Comparison of ENCODE assay signal across 11 mouse cellular contexts in genomic region chr16:30034521-30034920, GRCm38 (mm10). TPM values are rescaled to one million over a fixed set of nuclear protein-coding genes. Genes with fewer than 3 reads are reported as not detected.
A peak's percentile ranks its signal among the peaks of the same experiment; 100 is the strongest.
DNase-seq lines count a peak whose midpoint lies in the region; ATAC-seq and TF ChIP-seq lines count a peak whose summit lies in the region.
"Had no signal": no experiment of that assay in that cellular context is flagged by ENCODE, and none has a peak within 500 bp of the region (broad histone marks: within the 10 kb centered on the region; RNA-seq: fewer than 3 reads in every experiment).

No protein-coding gene starts in this region.

- no peak overlapping the region for H3K4me3 ChIP-seq in ES-Bruce4 (ENCODE audit: low read depth, low read length)
- H3K4me3 ChIP-seq in heart, embryonic 14.5 days (ENCODE audit: control insufficient read depth in 1 of 2, insufficient read depth in 1 of 2, low read depth in 1 of 2, low read length in 2 of 2), result no peak overlapping the region
- no peak overlapping the region for H3K4me3 ChIP-seq in hindbrain, embryonic 11.5 days (ENCODE audit: low read depth, low read length)
- H3K4me3 ChIP-seq: layer of hippocampus, adult 2 months; liver, embryonic 15.5 days; neural tube, embryonic 12.5 days had no signal

- no peak for TF ChIP-seq CTCF in ES-Bruce4 (IDR thresholded peaks at IDR 0.05; ENCODE audit: low read depth, low read length)

- ATAC-seq in heart, embryonic 14.5 days (ENCODE audit: insufficient number of reproducible peaks, insufficient read depth, low FRiP score, low read depth), result 0 out of 2 replicates have a peak, but pooled peaks have one; percentile 49
- ATAC-seq in hindbrain, embryonic 11.5 days (ENCODE audit: low FRiP score), result no peak

- no peak overlapping the region for H3K4me2 ChIP-seq in heart, embryonic 14.5 days (ENCODE audit: low read length)
- no peak overlapping the region for H3K4me2 ChIP-seq in hindbrain, embryonic 11.5 days (replicated peaks; ENCODE audit: low read depth, low read length)
- H3K4me2 ChIP-seq: liver, embryonic 15.5 days; neural tube, embryonic 12.5 days had no signal

- H3K36me3 ChIP-seq in ES-Bruce4 (ENCODE audit: control insufficient read depth, insufficient read depth, low read length, poor library complexity, severe bottlenecking), result no peaks in the 10 kb centered on the region
- H3K36me3 ChIP-seq in heart, embryonic 14.5 days (ENCODE audit: control insufficient read depth, insufficient read depth, low read length), result no peaks in the 10 kb centered on the region
- H3K36me3 ChIP-seq in hindbrain, embryonic 11.5 days (ENCODE audit: control insufficient read depth, insufficient read depth, low read length), result no peaks in the 10 kb centered on the region
- H3K36me3 ChIP-seq: liver, embryonic 15.5 days; neural tube, embryonic 12.5 days had no signal

- peak; percentile 64 for DNase-seq in adrenal gland, postnatal 10 days
- no peak for DNase-seq in adrenal gland, adult 8-10 months
- peak; percentile 62 to 84 for DNase-seq in kidney, postnatal 25 days
- DNase-seq in thymus, adult 18-20 months, result no peak
- no peak for DNase-seq in ovary, adult 18-20 months (ENCODE audit: low spot score)
- no peak for DNase-seq in hindbrain, embryonic 11.5 days (ENCODE audit: low spot score)

- WGBS in heart, embryonic 14.5 days, result 50% methylated on average over 6 of the region's 6 CpGs
- WGBS in hindbrain, embryonic 11.5 days, result 57% methylated on average over 6 of the region's 6 CpGs

- no peak overlapping the region for H3K27ac ChIP-seq in ES-Bruce4 (ENCODE audit: insufficient read depth, low read length)
- H3K27ac ChIP-seq in heart, embryonic 14.5 days (replicated peaks in 1 of 2; ENCODE audit: control insufficient read depth in 1 of 2, insufficient read depth in 1 of 2, low read depth in 2 of 2, low read length in 2 of 2), result no peak overlapping the region
- H3K27ac ChIP-seq in hindbrain, embryonic 11.5 days (ENCODE audit: low read depth, low read length), result no peak overlapping the region
- H3K27ac ChIP-seq: layer of hippocampus, adult 2 months; liver, embryonic 15.5 days; neural tube, embryonic 12.5 days had no signal

- no peak for TF ChIP-seq POLR2A in ES-Bruce4 (IDR thresholded peaks at IDR 0.05; ENCODE audit: insufficient read depth, low read length)

- H3K27me3 ChIP-seq in ES-Bruce4 (ENCODE audit: control insufficient read depth, insufficient read depth, low read length, poor library complexity, severe bottlenecking), result no peaks in the 10 kb centered on the region
- H3K27me3 ChIP-seq in heart, embryonic 14.5 days (ENCODE audit: control insufficient read depth, insufficient read depth, low read length), result no peaks in the 10 kb centered on the region
- peaks cover 10% of the 10 kb centered on the region for H3K27me3 ChIP-seq in hindbrain, embryonic 11.5 days (ENCODE audit: control insufficient read depth, insufficient read depth, low read length)
- H3K27me3 ChIP-seq: liver, embryonic 15.5 days had no signal

- 0 out of 2 replicates have a peak, but pooled peaks have one; percentile 7 for TF ChIP-seq EP300 in ES-Bruce4 (IDR thresholded peaks at IDR 0.05; ENCODE audit: insufficient read depth, low read depth, low read length)

- no peaks in the 10 kb centered on the region for H3K9me3 ChIP-seq in ES-Bruce4 (replicated peaks; ENCODE audit: control insufficient read depth, insufficient read depth, low read length, poor library complexity, severe bottlenecking)
- H3K9me3 ChIP-seq in heart, embryonic 14.5 days (ENCODE audit: control insufficient read depth, low read length), result no peaks in the 10 kb centered on the region
- H3K9me3 ChIP-seq in hindbrain, embryonic 11.5 days (ENCODE audit: control insufficient read depth, low read length), result no peaks in the 10 kb centered on the region
- H3K9me3 ChIP-seq: liver, embryonic 15.5 days; neural tube, embryonic 12.5 days had no signal

- no peak overlapping the region for H3K9ac ChIP-seq in ES-Bruce4 (ENCODE audit: low read depth, poor library complexity, severe bottlenecking)
- no peak overlapping the region for H3K9ac ChIP-seq in heart, embryonic 14.5 days (ENCODE audit: low read length)
- H3K9ac ChIP-seq in hindbrain, embryonic 11.5 days (ENCODE audit: low read depth, low read length), result no peak overlapping the region
- H3K9ac ChIP-seq: liver, embryonic 15.5 days; neural tube, embryonic 12.5 days had no signal

- H3K4me1 ChIP-seq in ES-Bruce4 (ENCODE audit: control insufficient read depth, insufficient read depth, low read length), result no peaks in the 10 kb centered on the region
- peaks cover 16% of the 10 kb centered on the region in 2 experiments for H3K4me1 ChIP-seq in heart, embryonic 14.5 days (ENCODE audit: control insufficient read depth in 2 of 2, insufficient read depth in 2 of 2, low read length in 2 of 2)
- H3K4me1 ChIP-seq in hindbrain, embryonic 11.5 days (replicated peaks; ENCODE audit: control insufficient read depth, insufficient read depth, low read length), result peaks cover 3% of the 10 kb centered on the region; the same call in 1 of the 2 replicates

RNA-seq across cellular contexts. Expression of gene Hes1, which starts 29.7 kb away (rescaled TPM):
- 10 to 100 TPM; 28.7 to 35.5 TPM for total RNA-seq in adrenal gland, postnatal 10 days (2021)
- total RNA-seq in adrenal gland, adult 8-10 months (2022), result 10 to 100 TPM; 25.2 to 38.7 (median 32.2) TPM
- 37.8 and 41.0 TPM in 2 replicates for polyA plus RNA-seq in ES-Bruce4 (2011; ENCODE audit: insufficient read depth, insufficient read length, low read depth, missing spikeins)
- 23.1 and 25.4 TPM in 2 replicates for polyA plus RNA-seq in heart, embryonic 14.5 days (2014; fragmentation: Nextera tagmentation; extraction: Ambion mirVana)
- polyA plus RNA-seq in hindbrain, embryonic 11.5 days (2014; fragmentation: Nextera tagmentation; extraction: Ambion mirVana), result 28.8 and 32.9 TPM in 2 replicates

Comparison
In these comparisons a context has a peak if more than half of its experiments do, and no peak if none do; other contexts are left out.
1. DNase-seq: peak in adrenal gland, postnatal 10 days (single experiment) and kidney, postnatal 25 days (2 of 2); none in adrenal gland, adult 8-10 months (single experiment), thymus, adult 18-20 months (0 of 2), ovary, adult 18-20 months (single experiment) and hindbrain, embryonic 11.5 days (single experiment).